Mouse (Mus musculus) lung, embryonic 14.5 days (tissue): ENCODE data around the gene Snrnp40. TPM values are rescaled to one million over a fixed set of nuclear protein-coding genes. Genes with fewer than 3 reads are reported as not detected.
A peak's percentile ranks its signal among the peaks of the same experiment; 100 is the strongest.

Experiments used
- ATAC-seq: fragments of 200-750 bp; cut with Nextera tagmentation; 2 replicates; pipeline ENCODE4 v1.8.0; 2017; ENCODE audit warnings: mild to moderate bottlenecking, moderate TSS enrichment, moderate library complexity; ENCODE audit not compliant: insufficient read depth
- DNase-seq: peaks from one replicate; pipeline ENCODE4 v3.0.0-alpha.2; 2015
- H3K27ac ChIP-seq: fragments of 300-500 bp; sonication (generic); 2 replicates; pipeline ENCODE4 v1.5.1; 2014; ENCODE audit warnings: low read depth, mild to moderate bottlenecking, moderate library complexity
- H3K27me3 ChIP-seq: fragments of 300-500 bp; sonication (generic); 2 replicates; pipeline ENCODE4 v1.6.1; 2014; ENCODE audit warnings: low read length, control low read depth; ENCODE audit not compliant: insufficient read depth
- H3K36me3 ChIP-seq: fragments of 300-500 bp; sonication (generic); 2 replicates; pipeline ENCODE4 v1.6.1; 2014; ENCODE audit warnings: control low read depth; ENCODE audit not compliant: insufficient read depth
- H3K4me1 ChIP-seq: fragments of 300-500 bp; sonication (generic); 2 replicates; pipeline ENCODE4 v1.6.1; 2014; ENCODE audit warnings: antibody characterized with exemption, control low read depth; ENCODE audit not compliant: insufficient read depth
- H3K4me2 ChIP-seq: fragments of 300-500 bp; sonication (generic); 2 replicates; pipeline ENCODE4 v1.6.1; 2014; ENCODE audit warnings: mild to moderate bottlenecking
- H3K4me3 ChIP-seq: fragments of 300-500 bp; sonication (generic); 2 replicates; pipeline ENCODE4 v1.5.1; 2014; ENCODE audit warnings: low read depth, low read length
- H3K9ac ChIP-seq: fragments of 300-500 bp; sonication (generic); 2 replicates; pipeline ENCODE4 v1.6.1; 2014
- H3K9me3 ChIP-seq: fragments of 300-500 bp; sonication (generic); 2 replicates; pipeline ENCODE4 v1.6.1; 2016; ENCODE audit warnings: low read depth, low read length, control low read depth
- CTCF ChIP-seq: IDR thresholded peaks from 2 replicates; pipeline ENCODE4 v1.5.1; 2016; ENCODE audit warnings: antibody characterized with exemption, low read depth
- whole genome bisulfite sequencing: fragments of 180-500 bp; shearing (Covaris S2); extraction: QIAGEN DNeasy Blood & Tissue Kit; methylation state at CpG from one replicate; pipeline ENCODE4 v1.1.7; 2014; 5-methylcytosine and 5-hydroxymethylcytosine counted together
- polyA plus RNA-seq: library from polyadenylated mRNA; unstranded; fragments of >200 nt; fragmentation: Nextera tagmentation; extraction: Ambion mirVana; gene quantifications from 2 replicates; pipeline ENCODE4 v1.2.1, GENCODE M21; 2014

The Snrnp40 gene
- polyA plus RNA-seq, 1 experiment from 2014 or later, result 199 TPM

DNA sequence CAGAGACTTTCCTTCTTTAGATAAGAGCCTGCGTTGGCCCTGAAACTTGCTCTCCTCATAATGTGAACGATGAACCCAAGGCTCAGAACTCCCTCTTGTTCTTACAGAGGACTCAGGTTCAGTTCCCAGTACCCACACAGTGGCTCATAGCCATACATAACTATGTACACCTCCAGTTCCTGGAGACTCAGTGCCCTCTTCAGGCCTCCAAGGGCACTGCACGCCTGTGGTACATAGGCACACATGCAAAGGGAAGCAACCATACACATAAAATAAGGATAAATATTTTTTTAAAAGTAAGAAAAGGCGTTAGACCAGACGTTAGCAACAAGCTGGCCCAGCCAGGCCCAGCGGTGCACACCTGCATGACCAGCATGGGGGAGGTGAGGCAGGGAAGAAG lies 10.3 kb upstream of the Snrnp40 start:
- peaks cover 64% of the 10 kb centered on the region for H3K36me3 ChIP-seq
- H3K9me3 ChIP-seq, result no peaks in the 10 kb centered on the region
- no peak overlapping the region for H3K4me2 ChIP-seq
- no peak overlapping the region for H3K9ac ChIP-seq
- no peak overlapping the region for H3K4me3 ChIP-seq
- ATAC-seq (no peak), DNase-seq (no peak)
- TF ChIP-seq CTCF, result peak; percentile 34
- H3K4me1 ChIP-seq, result no peaks in the 10 kb centered on the region
- H3K27ac ChIP-seq, result no peak overlapping the region
- no peaks in the 10 kb centered on the region for H3K27me3 ChIP-seq
- 95% methylated on average over 6 of the region's 6 CpGs for WGBS

DNA sequence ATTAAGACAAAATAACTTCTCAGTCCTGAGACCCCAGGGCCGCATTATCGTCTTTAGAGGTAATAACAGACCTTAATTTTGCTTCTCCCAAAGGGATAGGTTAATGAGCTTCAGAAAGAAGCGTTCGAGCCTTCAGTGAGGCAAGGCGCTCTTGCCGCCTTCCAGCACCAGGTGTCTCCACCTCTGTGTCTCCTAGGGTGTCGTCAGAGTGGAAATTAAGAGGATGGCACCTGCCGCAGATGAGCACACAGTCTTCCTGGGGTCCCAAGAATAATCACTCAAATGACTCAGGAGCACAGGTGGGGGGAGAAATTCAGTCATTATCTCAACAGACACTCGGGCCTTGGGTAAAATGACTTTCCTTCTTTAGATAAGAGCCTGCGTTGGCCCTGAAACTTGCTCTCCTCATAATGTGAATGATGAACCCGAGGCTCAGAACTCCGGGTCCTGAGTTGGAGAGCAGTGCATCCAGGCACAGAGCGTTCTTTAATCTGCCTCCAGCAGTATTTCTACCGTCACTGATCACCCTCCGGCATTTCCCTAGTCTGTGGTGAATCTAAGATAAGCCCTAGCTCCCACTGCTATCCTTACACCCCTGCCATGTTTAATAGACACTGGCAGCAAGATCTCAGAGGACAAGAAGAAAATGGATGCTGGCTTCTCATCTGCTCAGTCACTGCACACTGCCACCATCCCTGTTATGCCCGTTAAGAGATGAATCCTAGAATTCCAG lies 9.1 kb upstream of the Snrnp40 start:
- no peaks in the 10 kb centered on the region for H3K27me3 ChIP-seq
- H3K4me1 ChIP-seq, result no peaks in the 10 kb centered on the region
- TF ChIP-seq CTCF, result no peak
- no peak overlapping the region for H3K27ac ChIP-seq
- ATAC-seq (no peak), DNase-seq (no peak)
- H3K4me2 ChIP-seq, result no peak overlapping the region
- no peak overlapping the region for H3K9ac ChIP-seq
- no peaks in the 10 kb centered on the region for H3K9me3 ChIP-seq
- H3K36me3 ChIP-seq, result peaks cover 59% of the 10 kb centered on the region
- WGBS, result 87% methylated on average over 16 of the region's 16 CpGs
- no peak overlapping the region for H3K4me3 ChIP-seq

GRCm38 (mm10) chr4:130352588-130352987 lies 7.3 kb upstream of the Snrnp40 start:
- WGBS, result 86% methylated on average over 7 of the region's 7 CpGs
- Histone ChIP-seq H3K9ac (no peak overlapping the region), H3K4me3 (no peak overlapping the region), H3K36me3 (peaks cover 62% of the 10 kb centered on the region), H3K4me2 (no peak overlapping the region), H3K9me3 (no peaks in the 10 kb centered on the region), H3K27ac (no peak overlapping the region), H3K4me1 (no peaks in the 10 kb centered on the region), H3K27me3 (no peaks in the 10 kb centered on the region)
- no peak for TF ChIP-seq CTCF
- ATAC-seq, result no peak
- DNase-seq, result no peak

GRCm38 (mm10) chr4:130357946-130358345 lies 2.0 kb upstream of the Snrnp40 start:
- Histone ChIP-seq H3K27ac (no peak overlapping the region), H3K4me3 (no peak overlapping the region), H3K9me3 (no peaks in the 10 kb centered on the region), H3K36me3 (peaks cover 20% of the 10 kb centered on the region), H3K4me2 (no peak overlapping the region), H3K4me1 (peaks cover 4% of the 10 kb centered on the region; the same call in 1 of the 2 replicates), H3K9ac (no peak overlapping the region), H3K27me3 (no peaks in the 10 kb centered on the region)
- no peak for ATAC-seq
- no peak for DNase-seq
- TF ChIP-seq CTCF, result no peak

GRCm38 (mm10) chr4:130360238-130360590 lies 282 bp downstream of the Snrnp40 start:
- under 1% methylated on average over 19 of the region's 19 CpGs for WGBS

GRCm38 (mm10) chr4:130376675-130377074 lies 16.7 kb downstream of the Snrnp40 start:
- ATAC-seq (no peak), DNase-seq (peak; percentile 42)
- no peaks in the 10 kb centered on the region for H3K9me3 ChIP-seq
- no peak overlapping the region for H3K4me2 ChIP-seq
- peak; percentile 41 for TF ChIP-seq CTCF
- H3K9ac ChIP-seq, result no peak overlapping the region
- no peak overlapping the region for H3K4me3 ChIP-seq
- no peaks in the 10 kb centered on the region for H3K27me3 ChIP-seq
- no peak overlapping the region for H3K27ac ChIP-seq
- H3K4me1 ChIP-seq, result no peaks in the 10 kb centered on the region
- peaks cover 94% of the 10 kb centered on the region for H3K36me3 ChIP-seq
- 77% methylated on average over 4 of the region's 4 CpGs for WGBS

More at GRCm38 (mm10) chr4:130360238-130360590, 282 bp downstream of the Snrnp40 start:
- Histone ChIP-seq H3K9ac (peak overlapping the region; percentile 82), H3K27me3 (no peaks in the 10 kb centered on the region), H3K36me3 (peaks cover 32% of the 10 kb centered on the region), H3K9me3 (no peaks in the 10 kb centered on the region), H3K27ac (peak overlapping the region; percentile 68), H3K4me2 (peak overlapping the region; percentile 72), H3K4me1 (peaks cover 4% of the 10 kb centered on the region; the same call in 1 of the 2 replicates), H3K4me3 (peak overlapping the region; percentile 74)
- ATAC-seq (no peak), DNase-seq (no peak)
- TF ChIP-seq CTCF, result no peak

DNA sequence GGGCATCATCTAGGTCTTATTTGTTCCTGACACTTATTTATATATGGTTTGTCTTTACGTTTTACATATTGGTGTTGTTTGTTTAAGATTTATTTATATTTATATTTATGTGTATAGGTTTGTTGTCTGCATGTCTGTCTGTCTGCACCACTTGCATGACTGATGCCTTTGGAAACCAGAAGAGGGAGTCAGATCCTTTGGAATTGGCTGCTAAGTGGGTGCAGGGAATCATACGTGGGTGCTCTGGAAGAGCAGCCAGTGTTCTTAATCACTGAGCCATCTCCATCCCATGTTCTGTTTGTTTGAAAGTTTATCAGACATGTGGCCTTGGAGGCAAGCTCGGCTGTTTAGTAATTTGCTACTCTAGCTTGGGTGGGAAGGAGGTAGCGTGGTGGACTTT lies 17.6 kb downstream of the Snrnp40 start:
- Histone ChIP-seq H3K4me3 (no peak overlapping the region), H3K27ac (no peak overlapping the region), H3K36me3 (peaks cover 96% of the 10 kb centered on the region), H3K27me3 (no peaks in the 10 kb centered on the region), H3K4me1 (no peaks in the 10 kb centered on the region), H3K4me2 (no peak overlapping the region), H3K9me3 (no peaks in the 10 kb centered on the region), H3K9ac (no peak overlapping the region)
- DNase-seq (no peak), ATAC-seq (no peak)
- WGBS, result 72% methylated on average over 4 of the region's 4 CpGs
- TF ChIP-seq CTCF, result no peak
